17 mouse cellular contexts compared by ENCODE assay signal in genomic region chr6:125984050-125984449, GRCm38 (mm10).
"Had no signal": no experiment of that assay in that cellular context is flagged by ENCODE, and none has a peak within 500 bp of the region (broad histone marks: within the 10 kb centered on the region; RNA-seq: fewer than 3 reads in every experiment).

No protein-coding gene starts in this region.

- H3K27ac ChIP-seq: liver, embryonic 14.5 days; midbrain, embryonic 10.5 days; midbrain, embryonic 13.5 days; neural tube, embryonic 13.5 days; neural tube, embryonic 15.5 days had no signal

- H3K4me2 ChIP-seq: liver, embryonic 11.5 days; midbrain, embryonic 13.5 days; neural tube, embryonic 13.5 days; neural tube, embryonic 15.5 days had no signal

- H3K9me3 ChIP-seq: midbrain, embryonic 10.5 days; midbrain, embryonic 13.5 days; neural tube, embryonic 13.5 days; neural tube, embryonic 15.5 days had no signal

- H3K4me3 ChIP-seq: midbrain, embryonic 10.5 days; midbrain, embryonic 13.5 days; myocyte; neural tube, embryonic 13.5 days; neural tube, embryonic 15.5 days had no signal

- H3K27me3 ChIP-seq: midbrain, embryonic 13.5 days; neural tube, embryonic 13.5 days; neural tube, embryonic 15.5 days had no signal

- ATAC-seq: midbrain, embryonic 13.5 days; midbrain, embryonic 16.5 days had no signal

- H3K9ac ChIP-seq: liver, embryonic 14.5 days; midbrain, embryonic 13.5 days; neural tube, embryonic 13.5 days; neural tube, embryonic 15.5 days had no signal

- H3K36me3 ChIP-seq: midbrain, embryonic 10.5 days; midbrain, embryonic 13.5 days; neural tube, embryonic 13.5 days; neural tube, embryonic 15.5 days had no signal

- H3K4me1 ChIP-seq: midbrain, embryonic 10.5 days; midbrain, embryonic 13.5 days; neural tube, embryonic 13.5 days; neural tube, embryonic 15.5 days had no signal

- DNase-seq: liver; retina, postnatal 1 day; right cerebral cortex, adult 18-20 months; right cerebral cortex, postnatal 25 days; right cerebral cortex, postnatal 4 days; spleen, adult 18-20 months; thymus, adult 18-20 months; thymus, postnatal 14 days; thymus, postnatal 36 days had no signal
